Mouse (Mus musculus) heart, postnatal 4 days (tissue): ENCODE results near the gene Erc2. TPM values are rescaled to one million over a fixed set of nuclear protein-coding genes. Genes with fewer than 3 reads are reported as not detected.

Experiments
- DNase-seq: peaks from one replicate; pipeline ENCODE4 v3.0.0; 2021
- total RNA-seq, 2 experiments: library from RNA; stranded (reverse); gene quantifications; 2 replicates each; pipeline ENCODE4 v1.2.3; 2021

Erc2 gene
- total RNA-seq, 2 experiments from 2014 or later, result 3.8 to 4.0 TPM

DNA sequence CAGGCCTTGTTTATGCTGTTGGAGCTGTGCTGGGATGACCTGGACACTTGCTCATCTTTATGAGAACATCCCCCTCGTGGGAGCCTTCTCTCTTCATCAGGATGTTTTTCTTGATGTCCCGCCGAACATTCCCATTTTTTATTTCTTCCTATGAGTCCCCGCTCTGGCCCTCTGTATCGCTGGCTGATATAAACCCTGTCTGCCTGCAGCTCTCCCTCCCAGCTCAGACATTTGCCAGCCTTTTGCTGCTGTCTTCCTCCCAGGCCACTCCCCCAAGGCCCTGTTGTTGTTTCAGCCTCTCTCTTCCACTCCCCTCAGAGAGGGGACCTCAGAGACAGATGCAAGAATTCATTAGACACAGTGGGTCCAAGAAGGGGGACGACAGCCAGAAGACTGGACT, 823.5 kb downstream of the Erc2 start:
- no peak for DNase-seq

DNA sequence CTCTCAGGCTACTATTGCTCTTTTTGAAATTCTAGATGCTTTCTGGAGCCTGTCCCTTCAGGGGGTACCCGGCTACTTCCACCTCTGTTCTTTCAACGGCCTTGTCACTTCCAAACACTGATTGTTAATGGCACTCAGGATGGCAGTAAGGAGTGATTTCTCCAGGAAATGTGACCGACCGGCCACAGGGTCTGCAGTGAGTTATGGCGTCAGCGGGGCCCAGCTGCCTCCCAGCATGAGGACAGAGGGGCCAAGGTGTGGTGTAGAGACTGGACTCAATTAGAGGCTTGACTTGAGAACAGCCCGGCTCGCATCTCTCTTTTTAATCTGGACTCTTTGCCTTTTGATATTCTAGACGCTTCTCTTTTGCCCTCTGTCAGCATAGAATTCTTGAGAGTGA, 829.5 kb downstream of the Erc2 start:
- no peak for DNase-seq

DNA sequence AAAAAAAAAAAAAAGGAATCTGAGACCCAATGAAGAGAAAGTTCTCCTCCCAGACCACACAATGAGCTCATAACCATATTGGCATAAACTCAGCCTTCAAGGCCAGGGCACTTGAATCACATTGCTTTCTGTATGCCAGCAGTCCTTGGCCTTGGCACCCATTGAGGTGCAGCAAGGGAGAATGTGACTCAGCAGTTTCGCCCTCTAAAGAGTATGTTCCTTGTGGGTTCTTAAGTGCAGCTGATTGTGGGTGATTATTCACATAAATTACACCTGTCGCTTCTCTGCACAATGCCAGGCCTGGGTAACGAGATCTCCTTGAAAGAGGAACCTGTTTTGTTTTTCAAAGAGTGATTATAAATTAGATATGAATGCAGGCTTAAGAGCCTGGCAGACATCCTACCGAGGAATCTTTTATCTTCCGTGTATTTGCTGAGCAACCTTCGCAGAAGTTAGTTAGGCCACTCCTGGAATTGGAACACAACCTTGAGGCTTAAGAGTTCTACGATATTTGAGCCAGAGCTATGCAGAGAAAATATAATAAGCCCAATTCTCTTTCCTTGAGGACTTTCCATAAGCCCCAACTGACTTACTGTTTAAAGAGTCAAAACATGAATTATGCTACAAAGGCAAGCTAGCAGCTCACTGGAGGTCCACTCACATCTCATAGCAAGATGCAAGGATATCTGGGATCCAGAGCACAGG, 834.3 kb downstream of the Erc2 start:
- DNase-seq, result peak; percentile 20

- DNase-seq, result no peak
Measured at GRCm38 (mm10) chr14:28457428-28457827, 835.2 kb downstream of the Erc2 start.

- no peak for DNase-seq
Measured at GRCm38 (mm10) chr14:28467956-28468355, 845.7 kb downstream of the Erc2 start.

DNA sequence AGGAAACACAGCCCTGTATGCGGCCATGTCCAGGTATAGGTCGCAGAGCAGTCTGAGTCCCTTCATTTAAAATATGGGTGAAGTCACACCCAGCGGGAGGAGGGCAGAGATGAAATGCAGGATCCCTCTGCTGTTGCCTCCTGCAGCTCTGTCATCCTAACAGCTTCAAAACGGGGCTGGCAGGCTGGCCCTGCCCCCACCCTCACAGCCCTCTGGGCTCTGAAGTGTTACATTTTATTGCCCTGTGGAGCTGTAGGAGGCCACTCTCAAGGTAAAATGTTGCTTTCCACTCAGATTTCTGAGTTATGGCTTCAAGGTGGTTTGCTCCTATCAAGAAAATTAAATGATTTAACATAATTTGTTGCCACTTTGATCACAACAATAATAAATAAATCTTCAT, 847.5 kb downstream of the Erc2 start:
- no peak for DNase-seq

GRCm38 (mm10) chr14:28470212-28470611, 848.0 kb downstream of the Erc2 start:
- no peak for DNase-seq

GRCm38 (mm10) chr14:28475012-28475411, 852.8 kb downstream of the Erc2 start:
- DNase-seq, result no peak

DNA sequence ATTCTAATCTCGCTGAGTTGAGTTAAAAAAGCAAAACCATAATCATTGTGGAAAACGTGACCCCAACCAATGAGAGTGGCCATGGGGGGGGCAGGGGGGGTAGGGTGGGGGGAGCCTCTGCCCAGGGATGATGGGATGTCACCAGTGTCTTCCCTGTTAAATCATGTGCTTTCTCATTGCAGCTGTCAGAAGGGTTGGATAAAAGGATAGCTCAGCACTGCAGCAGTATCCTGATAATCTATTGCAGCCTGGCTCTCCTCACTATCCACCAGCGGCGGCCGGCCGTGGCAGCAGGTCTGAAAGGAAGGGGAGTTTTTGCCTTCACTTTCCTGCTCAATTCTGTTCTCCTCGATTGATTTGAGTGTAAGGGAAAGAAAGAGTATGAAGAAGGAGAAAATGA, 853.2 kb downstream of the Erc2 start:
- DNase-seq, result no peak

DNA sequence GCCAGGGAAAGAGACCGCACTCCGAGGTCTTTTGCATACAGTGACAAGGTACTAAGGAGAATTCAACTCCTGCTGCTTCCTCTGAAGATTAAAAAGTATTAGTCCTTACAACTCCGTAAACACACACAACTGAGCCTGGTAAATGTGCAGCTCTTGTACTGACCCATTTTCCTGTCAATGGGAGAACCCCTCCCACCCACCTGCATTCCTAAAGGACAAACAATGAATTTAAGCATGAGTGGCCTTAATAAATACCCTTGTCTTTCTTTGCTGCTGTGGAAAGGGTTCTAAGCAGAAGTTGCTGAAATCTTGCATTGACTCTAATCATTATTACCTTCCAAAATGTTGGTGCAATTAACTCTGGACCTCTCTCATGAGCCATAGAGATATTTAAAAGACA, 854.5 kb downstream of the Erc2 start:
- no peak for DNase-seq

DNA sequence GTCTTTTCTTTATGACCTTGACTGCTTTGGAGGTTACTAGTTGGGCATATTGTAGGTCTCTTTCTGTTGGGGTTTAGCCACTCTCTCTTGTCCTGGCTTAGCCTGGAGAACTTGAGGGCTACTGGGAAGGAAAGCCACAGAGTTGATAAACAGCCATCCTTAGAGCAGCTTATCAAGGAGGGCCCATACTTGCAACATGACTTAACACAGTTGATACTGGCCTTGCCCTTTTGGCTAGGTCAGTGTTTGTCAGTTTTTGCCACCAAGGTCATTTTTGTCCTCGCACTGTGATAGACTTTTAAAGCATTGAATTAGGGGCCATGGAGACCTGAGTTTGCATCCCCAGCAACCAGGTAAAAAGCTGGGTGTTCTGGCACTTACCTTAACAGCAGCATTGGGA, 858.6 kb downstream of the Erc2 start:
- no peak for DNase-seq

GRCm38 (mm10) chr14:28493806-28494205, 871.6 kb downstream of the Erc2 start:
- no peak for DNase-seq

- no peak for DNase-seq
Measured at GRCm38 (mm10) chr14:28494273-28494672, 872.0 kb downstream of the Erc2 start.

DNA sequence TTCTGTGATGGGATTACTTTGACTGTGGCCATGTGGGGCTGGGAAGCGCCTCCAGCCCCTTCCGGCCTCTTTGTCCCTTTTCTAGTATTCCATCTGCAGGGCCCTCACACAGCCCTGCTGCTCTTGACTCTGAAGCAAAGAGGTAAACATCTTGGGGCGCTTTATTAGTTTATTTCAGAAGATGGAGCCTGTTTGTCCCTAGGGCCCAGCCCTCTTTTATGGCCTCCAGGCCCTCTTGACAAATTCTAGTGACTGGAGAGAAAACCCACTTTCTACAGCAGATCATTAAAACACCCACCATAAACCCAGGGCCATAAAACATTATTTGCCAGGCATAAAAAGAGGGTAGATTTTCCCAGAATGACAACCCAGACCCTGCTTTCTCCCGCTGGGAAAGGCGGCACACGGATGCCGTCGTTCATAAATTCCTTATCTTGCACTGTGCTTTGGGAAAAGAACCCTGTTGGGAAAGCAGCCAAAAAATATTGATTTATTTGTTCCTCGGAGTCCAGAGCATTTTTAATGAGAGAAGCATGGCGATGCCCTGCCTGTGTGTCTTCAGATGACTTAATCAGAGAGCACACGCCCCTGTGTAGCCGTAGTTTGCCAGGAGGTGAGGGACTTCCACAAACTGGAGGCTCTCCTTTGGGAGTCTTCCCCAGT, 879.1 kb downstream of the Erc2 start:
- DNase-seq, result no peak

GRCm38 (mm10) chr14:28503276-28503675, 881.0 kb downstream of the Erc2 start:
- no peak for DNase-seq

- peak; percentile 54 for DNase-seq
Measured at GRCm38 (mm10) chr14:28504101-28505050, 882.1 kb downstream of the Erc2 start, which contains the start of gene Wnt5a. Gene Wnt5a (plus strand): TSS chr14:28504750.

DNA sequence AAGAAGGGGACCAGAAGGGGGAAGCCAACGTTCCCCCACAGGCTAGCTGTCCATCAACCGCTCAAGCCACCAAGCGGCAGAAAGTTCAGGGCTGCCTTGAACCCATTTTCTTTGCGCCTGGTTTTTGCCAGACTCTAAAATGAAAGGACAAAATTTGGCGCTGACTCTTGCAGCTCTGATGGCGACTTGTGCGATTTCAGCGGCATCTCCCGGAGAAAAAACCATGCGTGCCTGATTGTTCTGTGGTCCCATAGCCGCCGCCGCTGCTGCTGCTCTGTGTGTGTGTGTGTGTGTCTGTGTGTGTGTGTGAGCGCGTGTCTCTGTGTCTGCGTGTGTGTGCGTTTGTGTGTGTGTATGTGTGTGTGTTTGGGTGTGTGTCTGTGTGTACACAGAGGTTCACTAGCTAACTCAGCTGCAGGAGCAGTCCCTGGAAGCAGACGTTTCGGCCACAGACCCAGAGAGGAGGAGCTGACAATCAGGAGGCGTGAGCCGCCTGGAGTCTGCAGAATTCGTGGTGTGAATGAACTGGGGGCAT, 882.9 kb downstream of the Erc2 start:
- peak; percentile 55 for DNase-seq

GRCm38 (mm10) chr14:28505586-28506375, 883.6 kb downstream of the Erc2 start:
- DNase-seq, result peak; percentile 35

GRCm38 (mm10) chr14:28506376-28506831, 884.2 kb downstream of the Erc2 start:
- DNase-seq, result peak; percentile 65

DNA sequence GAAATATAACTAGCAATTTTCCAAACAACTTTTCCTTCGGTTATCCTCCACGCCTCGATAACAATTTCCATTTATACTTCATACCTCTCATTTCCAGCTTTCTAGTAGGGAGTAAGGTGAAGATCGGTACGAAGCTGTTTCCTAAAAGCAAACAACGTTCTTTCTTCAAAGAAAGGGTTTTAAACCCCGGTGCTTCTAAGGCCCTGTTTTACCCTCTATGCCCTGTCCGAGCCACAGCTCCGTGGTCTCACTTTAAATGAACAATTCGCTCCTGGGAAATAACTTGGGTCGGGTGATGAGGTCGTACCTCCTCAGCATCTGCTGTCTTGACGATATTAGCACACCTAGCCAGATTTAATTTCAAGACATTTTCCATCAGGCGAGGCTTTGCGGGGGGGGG, 884.8 kb downstream of the Erc2 start:
- DNase-seq, result no peak

DNA sequence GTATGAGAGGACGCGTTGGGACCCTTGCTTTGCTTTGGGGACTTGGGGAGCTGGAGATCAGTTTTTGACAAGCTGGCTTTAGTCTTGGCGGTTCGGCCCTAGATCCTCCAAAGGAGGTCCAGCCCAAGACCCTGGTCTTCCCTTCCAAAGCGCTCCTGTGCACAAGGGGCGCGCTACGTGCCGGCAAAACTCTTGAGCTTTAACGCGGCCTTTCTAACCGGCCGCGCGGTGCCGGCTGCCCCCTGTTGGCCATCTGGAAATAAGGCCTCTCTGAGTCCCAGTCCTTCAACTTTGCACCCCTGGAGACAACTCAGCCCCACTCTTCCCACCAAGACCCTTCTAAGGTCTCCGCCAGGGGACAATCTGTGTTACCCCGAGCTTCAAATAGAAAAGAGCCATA, 885.2 kb downstream of the Erc2 start:
- peak; percentile 80 for DNase-seq
